Mouse (Mus musculus): ENCODE data around the gene C1s1.

DNA sequence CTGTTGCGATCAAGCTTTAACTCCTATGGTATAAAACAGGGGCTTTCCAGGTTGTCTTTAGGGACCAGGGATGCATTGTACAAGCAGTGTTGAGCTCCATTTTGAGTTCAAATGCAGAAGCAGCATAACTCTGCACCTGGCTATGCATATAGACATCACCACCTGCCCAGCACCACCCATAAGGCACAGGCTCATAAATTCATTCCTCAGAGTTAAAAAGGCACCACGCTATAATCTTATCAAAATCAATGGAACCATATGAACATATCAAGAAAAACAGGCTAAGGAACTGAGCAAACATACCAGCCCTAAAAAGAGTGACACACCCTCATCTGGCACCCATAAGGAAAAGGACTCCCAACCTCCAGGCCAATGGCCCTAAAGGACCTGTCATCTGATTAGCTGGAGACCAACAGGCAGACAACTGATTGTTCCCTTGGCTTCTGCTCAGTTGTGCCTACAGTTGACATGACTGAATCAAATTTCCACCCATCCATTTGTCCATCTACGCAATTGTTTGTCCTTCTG lies 6.9 kb upstream of the C1s1 start:
- TF ChIP-seq CTCF (IDR thresholded peaks at IDR 0.05; ENCODE audit: low read depth) (no peak), EP300 (IDR thresholded peaks at IDR 0.05; ENCODE audit: low read depth) (no peak)

Measured in heart, postnatal 0 days (tissue).